Mouse (Mus musculus) MEL-GATA-1-ER (cell line): ENCODE results near the gene Runx3.
"Not testable (repeated sequence)": the region's sequence is repeated elsewhere in the genome, so short reads cannot be mapped to it uniquely, and the experiment has no call there.

Source experiments
- DNase-seq: peaks from one replicate; pipeline ENCODE4 v3.0.0-alpha.2; 2012; ENCODE audit warnings: low read depth; ENCODE audit errors: extremely low read depth

The Runx3 gene

DNA sequence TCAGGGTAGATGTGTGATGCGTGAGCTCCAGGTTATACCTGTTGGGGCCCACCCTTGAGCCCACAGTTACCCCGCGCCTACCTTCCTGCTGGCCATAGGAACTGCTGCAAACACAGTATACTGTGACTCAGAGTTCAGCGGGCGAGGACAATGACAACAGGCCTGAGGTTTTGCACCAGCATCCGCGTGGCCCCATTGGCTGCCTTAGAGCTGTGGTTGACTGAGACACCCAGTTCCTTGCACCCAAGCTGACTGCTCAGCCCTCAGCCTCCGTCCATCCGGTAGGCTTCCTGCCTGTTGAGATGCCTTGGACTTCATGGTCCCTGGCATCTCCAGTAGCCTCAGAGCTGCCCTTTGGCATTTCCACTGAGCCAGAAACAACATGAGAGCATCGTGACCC lies 48.6 kb downstream of the Runx3 start:
- no peak for DNase-seq

DNA sequence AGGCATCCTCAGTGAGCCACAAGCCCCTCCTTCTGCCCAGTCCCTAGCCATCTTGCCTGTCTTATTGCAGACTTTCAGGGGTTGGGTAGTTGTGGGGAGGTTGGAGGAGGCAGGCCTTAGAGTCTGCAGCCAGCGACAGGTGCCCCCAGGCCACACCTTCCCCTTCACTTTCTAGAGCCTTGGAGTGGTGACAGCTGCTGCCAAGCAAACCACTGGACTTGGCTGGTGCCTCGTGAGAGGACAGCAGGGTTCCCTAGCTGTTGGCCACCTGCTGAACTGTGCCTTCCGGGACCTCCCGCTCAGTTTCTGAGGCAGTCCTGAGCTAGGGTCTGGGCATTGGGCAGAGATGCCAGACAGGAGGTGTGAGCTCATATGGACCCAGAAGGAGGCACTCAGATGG lies 49.0 kb downstream of the Runx3 start:
- no peak for DNase-seq

DNA sequence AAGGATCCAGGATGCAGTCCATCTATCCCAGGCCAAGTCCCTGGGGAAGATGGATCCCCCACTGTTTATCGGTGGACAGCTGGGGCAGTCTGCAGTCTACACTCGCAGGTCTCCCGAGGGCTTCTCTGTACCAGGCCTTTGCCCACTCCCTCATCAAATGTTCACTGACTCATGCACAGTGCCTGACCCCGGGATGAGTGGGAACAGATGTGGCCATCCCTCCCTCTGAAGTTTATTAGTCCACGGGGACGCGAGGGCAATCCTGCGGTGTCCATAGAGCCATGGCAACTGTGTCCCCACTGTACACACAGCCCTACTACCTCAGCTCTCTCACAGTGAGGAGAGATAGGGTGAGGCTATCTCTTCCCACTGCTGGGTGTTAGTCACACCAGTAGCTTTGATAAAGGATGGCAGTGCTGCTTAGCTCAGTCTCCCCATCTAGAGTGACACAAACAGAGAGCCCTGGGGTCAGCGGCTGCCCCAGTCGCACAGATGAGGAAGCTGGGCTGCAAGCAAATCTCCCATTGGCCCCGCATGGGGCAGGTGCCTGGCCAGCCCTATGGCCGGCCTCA lies 50.9 kb downstream of the Runx3 start:
- peak; percentile 52 for DNase-seq

DNA sequence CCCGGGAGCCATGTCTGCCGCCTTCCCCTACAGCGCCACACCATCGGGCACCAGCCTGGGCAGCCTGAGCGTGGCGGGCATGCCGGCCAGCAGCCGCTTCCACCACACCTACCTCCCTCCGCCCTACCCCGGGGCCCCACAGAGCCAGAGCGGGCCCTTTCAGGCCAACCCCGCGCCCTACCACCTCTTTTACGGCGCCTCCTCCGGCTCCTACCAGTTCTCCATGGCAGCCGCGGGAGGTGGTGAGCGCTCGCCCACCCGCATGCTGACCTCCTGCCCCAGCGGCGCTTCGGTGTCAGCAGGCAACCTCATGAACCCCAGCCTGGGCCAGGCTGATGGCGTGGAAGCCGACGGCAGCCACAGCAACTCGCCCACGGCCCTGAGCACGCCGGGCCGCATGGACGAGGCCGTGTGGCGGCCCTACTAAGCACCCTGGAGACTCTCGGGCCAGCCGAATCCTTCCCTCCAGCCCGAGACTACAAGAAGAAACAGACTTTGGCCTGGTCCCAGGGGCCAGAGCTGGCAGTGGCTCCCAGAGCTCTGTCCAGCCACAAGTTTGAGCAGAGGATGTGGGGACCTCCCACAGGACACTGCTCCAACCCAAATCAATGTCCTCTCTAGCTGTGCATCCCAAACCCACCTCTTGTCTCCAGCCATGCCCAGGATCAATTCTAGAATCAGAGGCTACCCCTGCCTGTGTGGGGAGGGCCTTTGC lies 55.1 kb downstream of the Runx3 start:
- no peak for DNase-seq

DNA sequence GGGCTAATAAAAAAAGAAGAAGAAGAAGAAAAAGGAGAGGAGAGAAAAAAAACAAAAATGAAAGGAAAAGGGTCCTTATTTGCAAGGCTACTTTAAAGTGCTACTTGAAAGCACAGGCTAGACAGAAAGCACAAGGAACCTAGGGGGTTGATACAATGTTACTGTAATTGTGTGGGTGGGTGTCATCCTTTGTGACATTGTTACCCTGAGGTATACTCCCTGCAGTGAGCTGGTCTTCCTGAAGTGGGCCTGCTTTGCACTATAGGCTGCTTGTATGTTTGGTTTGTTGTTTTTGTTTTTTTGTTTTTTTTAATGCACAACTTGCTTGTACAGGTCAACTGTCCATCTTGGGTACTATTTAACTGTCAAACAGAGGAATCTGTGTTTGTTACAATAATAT lies 57.1 kb downstream of the Runx3 start:
- no peak for DNase-seq

DNA sequence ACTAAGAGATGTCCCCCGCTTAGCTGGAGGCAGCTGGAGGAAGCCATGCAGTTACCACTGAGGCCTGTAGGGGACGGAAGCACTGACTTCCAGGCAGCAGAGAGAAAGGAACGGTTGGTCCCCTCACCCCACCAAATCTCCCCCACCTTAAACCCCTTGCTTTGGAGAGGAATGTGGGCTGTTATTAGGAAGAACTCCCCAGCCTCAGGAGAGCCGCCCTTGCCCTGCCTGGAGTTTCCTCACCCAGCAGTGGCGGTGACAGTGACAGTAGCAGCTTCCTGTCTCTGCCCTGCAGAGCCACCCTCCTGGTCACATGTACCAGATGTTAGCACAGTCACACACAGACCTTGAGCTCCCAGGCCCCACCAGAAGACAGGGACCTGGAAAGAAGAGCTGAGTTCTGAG lies 58.6 kb downstream of the Runx3 start:
- no peak for DNase-seq

DNA sequence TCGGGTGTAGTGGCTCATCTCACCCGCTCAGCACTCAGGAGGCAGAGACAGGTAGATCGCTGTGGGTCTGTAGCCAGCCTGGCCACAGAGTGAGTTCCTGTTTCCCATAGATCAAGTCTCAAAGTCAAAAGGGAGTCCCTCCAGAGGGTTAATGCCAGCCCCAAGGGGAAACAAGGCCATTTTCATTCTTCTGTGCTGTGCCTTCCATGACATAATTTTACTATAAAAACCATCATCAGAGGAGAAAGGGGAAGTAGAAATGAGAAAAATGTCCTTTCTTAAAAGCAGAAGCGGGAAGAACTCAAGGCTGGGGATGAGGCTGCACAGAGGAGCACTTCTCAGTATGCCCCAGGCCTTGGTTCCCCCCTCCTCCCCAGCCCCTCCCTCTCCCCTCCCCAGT lies 61.4 kb downstream of the Runx3 start:
- peak; percentile 66 for DNase-seq

DNA sequence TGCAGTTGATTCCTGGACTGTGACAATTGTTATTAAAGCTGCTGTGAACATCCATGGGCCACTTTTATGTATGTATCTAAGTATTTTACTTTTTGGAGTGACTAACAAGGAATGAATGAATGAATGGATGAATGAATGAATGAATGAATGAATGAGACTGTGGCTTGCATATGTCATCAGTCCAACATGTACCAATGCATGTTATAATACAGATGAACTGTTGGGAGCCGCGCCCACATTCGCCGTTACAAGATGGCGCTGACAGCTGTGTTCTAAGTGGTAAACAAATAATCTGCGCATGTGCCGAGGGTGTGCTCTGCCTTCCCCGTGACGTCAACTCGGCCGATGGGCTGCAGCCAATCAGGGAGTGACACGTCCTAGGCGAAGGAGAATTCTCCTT lies 63.8 kb downstream of the Runx3 start:
- DNase-seq = not testable (repeated sequence)

DNA sequence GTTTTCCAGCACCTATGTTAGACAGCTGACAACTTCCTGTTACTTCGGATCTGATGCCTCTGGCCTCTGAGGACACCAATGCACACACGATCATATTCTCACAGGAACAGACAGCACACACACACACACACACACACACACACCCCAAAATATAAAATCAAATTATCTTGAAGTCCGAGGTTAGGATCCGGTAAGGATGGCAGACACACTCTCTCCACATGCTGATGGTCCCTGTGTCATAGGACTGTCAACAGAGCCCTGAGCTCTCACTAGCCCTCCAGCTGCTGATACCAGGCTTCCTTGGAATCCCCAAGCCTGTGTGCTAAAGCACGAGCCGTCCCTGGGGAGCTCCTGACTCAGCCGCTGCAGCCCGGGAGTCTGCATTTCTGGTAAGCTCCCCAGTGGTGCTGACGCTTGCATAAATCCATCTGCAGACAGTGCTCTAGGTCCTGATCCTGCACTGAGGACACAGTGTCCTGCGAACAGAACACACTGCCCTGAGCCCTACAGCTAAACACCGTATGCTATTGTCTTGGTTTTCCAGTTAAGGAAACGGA lies 69.1 kb downstream of the Runx3 start:
- no peak for DNase-seq

DNA sequence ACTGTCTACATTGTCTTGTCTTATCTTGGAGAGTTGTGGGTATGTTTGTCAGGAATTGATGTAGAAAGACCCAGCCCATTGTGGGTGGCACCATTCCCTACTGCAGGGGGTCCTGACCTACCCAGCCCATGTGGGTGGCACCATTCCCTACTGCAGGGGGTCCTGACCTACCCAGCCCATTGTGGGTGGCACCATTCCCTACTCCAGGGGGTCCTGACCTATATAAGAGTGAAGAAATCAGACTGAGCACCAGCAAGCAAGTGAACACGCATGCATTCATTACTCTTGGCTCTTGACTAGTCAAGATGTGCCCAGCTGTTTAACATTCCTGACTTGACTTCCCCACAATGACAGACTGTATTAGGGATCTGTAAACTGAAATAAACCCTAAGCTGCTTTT lies 69.9 kb downstream of the Runx3 start:
- no peak for DNase-seq

DNA sequence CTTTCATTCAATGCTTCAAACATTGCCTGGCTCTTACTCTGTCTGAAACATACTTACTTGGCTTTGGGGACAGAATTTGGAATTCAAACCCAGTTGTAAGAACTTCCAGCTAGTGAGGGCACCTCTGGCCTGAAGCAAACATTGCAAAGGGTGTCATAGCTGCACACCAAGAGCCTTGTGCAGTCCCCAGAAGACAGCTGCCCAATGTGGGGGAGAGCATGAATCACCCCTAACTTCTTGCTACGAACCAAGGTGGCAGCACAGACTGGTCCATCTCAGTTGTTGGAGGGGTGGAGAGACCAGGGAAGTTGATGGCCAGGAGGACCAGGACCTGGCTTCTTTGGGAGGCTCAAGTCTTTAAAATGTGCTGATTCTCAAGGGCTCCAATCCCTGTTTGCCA lies 70.7 kb downstream of the Runx3 start:
- no peak for DNase-seq

DNA sequence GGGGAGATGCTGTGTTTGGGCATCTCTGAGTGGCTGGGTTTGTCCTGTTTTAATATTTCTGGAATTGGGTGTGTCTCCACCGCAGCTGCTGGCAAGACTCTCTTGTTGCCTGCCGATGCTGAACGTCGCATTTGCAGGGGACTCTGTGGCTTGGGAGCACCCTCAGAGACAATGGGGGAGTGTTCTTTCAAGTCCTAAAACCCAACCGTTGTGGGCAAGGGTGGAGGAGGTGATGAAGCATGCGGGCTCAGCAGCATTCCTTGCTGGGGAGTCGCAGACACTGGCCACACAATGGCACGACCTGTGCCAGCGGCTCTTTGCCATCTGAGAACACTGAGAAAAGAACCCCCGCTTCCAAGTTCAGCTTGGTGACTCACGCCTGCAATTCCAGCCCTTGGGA lies 71.2 kb downstream of the Runx3 start:
- DNase-seq = no peak

DNA sequence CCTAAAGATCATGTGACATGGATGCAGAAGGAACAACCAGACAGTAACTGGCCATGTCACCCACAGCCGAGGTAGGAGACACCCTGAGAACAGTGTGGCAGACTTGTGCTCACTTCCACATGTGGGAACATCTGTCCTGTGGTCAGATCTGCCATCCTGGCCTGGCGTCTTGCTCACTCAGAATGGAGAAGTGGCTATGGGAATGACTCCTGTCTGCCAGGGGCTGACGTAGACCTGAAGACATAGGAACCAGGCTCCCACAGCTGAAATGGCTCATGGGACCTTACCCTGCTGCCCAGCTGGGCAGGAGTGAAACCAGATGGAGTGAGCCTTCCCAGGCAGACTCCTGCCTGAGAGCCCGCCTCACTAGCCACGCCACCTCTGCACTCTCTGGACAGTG lies 72.4 kb downstream of the Runx3 start:
- DNase-seq = no peak

DNA sequence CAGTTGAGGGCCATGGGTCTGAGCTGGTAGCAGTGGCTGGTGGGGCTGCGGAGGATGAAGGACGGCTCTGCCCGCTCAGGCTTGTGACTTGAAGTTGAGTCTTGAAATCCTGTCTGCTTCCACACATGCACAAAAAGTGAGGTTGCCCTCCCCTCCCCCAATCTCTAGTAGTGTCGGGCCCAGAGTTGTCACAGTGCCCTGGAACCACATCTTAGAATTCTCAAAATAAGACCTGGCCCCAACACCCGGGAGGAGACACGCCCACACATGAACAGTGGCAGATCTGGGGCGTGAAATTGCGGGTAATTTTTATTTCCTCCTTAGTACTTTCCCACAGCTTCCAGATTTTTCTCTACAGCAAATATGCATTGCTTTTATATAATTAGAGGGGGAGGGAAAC lies 77.4 kb downstream of the Runx3 start:
- DNase-seq = no peak

DNA sequence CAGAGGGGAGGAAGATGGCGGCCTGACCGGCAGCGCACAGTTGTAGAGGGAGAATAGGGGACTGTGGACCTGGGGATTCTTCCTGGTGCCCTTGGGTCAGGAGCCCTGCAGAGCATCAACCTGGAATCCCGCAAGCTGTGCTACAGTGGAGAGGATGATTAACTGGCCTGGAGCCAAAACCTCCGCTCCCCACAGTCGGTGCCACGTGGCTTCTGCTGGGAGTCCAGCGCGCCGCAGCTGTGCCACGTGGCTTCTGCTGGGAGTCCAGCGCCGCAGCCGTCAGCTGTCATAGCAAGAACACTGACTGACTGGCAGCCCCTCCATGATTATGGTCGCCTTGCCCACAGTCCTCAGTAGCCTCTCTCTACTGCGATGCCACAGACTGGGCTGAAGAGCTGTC lies 81.3 kb downstream of the Runx3 start:
- no peak for DNase-seq

DNA sequence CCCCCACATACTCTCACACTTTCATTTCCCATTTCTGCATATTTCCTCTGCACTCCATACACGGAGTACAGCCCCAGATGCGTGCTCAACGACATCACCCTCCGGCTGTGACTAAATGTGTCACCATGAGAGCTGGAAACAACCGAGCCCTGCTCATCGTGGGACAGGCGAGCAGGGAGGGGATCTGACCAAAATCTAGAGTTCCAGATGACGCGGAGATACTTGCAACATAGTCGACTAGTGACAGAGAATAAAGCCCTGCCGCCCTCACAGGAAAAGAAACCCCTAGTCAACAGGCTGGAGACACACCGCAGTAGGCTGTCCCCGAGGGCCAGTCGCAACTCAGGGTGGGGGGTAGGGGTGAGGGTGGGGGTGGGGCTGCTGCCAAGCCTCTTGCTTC lies 82.8 kb downstream of the Runx3 start:
- DNase-seq = no peak

DNA sequence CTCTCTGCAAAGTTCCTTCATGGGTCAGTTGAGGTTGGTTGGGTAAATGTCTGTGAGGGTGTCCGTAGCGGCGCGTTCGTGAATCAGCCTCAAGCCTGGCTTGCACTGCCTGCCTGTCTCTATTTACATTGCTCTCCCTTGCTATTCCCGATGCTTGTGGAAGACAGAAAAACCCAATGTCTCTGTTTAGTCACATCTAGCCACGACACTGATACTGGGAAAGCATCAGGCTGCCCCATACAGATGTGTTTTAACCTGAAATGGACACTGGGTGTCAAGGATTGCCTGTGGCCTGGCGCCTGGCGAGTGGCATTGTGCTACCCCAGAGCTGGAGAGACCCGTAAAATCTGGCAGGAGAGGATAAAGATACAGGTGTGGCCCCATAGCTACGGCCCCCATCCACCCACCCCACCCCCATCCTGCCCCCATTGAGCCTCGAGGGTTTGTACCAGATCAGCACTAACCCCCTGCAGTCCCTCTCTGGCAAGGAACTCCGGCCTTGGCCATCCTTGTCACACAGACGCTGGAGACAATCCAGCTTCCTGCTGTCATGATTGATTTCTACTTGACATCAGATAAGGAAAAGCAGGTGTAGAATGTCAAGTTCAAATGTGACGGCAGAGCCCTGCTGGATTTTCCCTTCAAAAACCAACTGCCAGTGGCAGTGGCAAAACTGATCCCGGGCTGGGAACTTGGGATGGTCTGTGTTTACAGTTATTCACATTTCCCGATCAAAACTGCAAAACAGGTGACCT lies 83.5 kb downstream of the Runx3 start:
- DNase-seq = no peak

DNA sequence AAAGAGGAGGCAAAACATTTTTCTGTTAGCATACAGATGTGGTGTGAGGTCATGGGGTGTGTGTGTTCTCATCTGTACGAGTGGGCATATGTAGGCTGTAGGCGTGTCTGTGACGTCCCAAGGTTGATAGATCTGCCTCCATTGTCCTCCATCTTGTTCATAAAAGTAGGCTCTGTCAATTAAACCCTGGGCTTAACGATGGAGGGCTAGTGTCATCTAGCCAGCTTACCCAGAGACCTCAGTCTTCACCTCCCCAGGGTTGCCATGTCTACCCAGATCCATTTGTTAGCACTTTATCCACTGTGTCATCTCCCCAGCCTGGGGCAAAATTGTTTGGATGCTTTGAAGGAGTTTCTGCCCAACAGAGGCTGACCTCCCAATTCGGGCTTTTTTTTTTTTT lies 84.2 kb downstream of the Runx3 start:
- DNase-seq = no peak

DNA sequence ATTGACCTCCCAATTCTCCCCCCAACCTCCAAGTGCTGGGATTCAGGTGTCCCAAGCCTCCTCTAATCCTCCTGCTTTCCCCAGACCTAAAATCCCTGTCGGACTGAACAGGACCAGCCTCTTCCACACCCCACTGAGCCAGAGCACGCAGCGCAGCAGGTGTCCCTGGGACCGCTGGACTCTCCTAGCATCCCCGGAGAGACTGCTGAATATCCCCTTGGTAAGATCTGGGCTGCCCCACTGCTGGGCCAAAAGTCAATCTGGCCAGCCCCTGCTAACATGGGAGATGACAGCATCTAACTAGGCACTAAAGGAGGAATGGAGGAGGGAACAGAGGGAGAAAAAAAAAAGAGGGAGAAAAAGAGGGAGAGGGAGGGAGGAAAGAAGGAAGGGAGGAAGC lies 84.8 kb downstream of the Runx3 start:
- no peak for DNase-seq

DNA sequence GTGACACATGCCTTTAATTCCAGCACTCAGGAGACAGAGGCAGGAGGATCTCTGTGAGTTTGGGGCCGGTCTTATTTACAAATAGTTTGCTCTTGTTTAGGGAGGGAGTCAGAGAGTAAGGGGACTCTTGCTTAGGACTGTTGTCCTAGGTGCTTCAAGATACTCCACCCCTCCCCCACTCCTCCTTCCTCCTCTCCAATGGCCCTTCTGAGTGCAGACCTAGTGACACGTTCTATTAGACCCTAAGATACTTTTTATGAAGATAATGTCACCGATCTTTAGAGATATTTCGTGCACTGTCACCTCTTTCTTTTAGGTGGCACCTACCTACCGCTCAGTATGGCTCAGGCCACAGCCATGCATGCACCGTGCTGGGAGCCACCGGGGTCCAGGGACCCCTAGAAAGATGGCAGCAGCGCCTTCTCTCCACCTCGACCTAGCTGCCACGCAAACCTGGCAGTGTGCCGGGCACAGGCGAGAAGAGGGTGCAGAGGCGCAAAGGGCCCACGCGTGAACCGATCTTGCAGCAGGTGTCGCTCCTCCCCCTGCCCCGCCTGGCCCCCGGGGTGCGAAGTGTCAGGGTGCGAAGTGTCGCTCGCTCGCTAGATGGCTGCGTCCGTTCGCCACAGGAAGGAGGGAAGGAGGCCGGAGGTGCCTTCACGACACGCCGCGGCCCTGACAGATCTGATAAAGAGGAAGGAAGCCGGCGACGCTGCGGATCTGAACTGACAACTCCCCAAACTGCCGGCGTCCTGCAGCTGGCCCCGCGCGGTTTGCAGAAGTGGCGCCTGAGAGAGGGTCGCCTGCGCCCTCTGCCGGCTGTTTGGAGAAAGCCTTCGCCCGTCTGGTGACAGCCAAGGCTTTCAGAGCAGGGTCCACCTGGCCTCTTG lies 85.5 kb downstream of the Runx3 start:
- DNase-seq = peak; percentile 82

DNA sequence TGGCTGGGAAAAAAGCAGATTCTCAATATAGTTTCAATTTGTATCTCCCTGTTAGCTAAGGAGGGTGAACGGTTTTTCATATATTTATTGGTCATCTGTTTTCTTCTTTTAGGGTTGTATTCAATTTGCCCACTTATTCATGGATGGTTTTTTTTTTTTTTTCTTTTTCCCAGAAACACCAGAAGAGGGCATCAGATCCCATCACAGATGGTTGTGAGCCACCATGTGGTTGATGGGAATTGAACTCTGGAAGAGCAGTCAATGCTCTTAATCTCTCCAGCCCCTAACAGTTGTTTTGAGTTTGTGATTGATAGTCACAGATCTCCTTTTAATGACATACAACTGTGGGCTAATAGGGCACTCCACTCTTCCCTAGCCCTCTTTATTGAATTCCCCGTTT lies 89.4 kb downstream of the Runx3 start:
- DNase-seq = no peak

DNA sequence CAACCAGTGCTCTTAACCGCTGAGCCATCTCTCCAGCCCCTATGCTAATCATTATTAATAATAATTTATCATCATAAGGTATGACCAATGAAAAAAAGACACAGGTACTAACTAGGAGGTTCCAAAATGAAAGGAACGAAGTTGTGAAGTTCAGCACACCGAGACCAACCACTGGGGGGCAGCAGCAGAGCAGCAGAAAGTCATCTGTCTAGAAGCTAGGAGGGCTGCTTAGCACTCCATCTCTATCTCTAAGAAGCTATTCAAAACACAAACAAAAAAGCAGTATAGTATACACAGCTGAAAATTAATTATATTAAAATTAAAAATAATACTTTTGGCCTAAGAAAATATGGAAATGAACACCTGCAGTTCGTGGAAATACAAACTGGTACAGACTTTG lies 99.2 kb downstream of the Runx3 start:
- peak; percentile 35 for DNase-seq
